Mouse (Mus musculus): ENCODE data around the gene Ctnnbl1.

GRCm38 (mm10) chr2:157913204-157913636, 176.0 kb downstream of the Ctnnbl1 start:
- TF ChIP-seq USF1 (IDR thresholded peaks at IDR 0.05; ENCODE audit: low read depth, low read length) (no peak), E2F4 (IDR thresholded peaks at IDR 0.05; ENCODE audit: insufficient replicate concordance, low read depth, low read length) (no peak), CTCF (conservative IDR thresholded peaks at IDR 0.05 in 1 of 2, IDR thresholded peaks at IDR 0.05 in 1 of 2; ENCODE audit: low read depth in 2 of 2, low read length in 2 of 2) (no peak), HCFC1 (IDR thresholded peaks at IDR 0.05; ENCODE audit: low read depth, low read length) (no peak)
